Mouse (Mus musculus): ENCODE measurements around the gene Rplp0. TPM values are rescaled to one million over a fixed set of nuclear protein-coding genes. Genes with fewer than 3 reads are reported as not detected.

Gene Rplp0
- polyA plus RNA-seq, 1 experiment = 2,538 TPM

DNA sequence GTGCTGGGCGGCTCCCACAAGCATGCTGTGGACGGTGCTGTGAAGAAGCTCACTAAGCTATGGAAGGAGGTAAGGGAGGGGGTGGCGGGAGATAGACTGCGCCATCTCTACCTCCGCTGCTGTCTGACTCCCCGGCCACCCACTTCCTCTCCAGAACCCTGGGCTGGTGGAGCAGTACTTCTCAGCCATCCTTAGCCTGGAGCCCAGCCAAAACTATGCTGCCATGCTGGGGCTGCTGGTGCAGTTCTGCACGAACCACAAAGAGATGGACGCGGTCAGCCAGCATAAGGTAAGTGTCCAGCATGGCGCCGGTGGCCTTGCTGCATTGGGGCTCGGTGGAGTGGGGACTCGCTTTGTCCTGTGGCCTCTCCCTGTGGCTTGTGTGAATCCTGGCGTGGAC is 19.7 kb downstream of the Rplp0 start:
- no peak overlapping the region for H3K4me3 ChIP-seq (replicated peaks)
- H3K4me1 ChIP-seq = peaks cover 21% of the 10 kb centered on the region
- TF ChIP-seq FLI1 (IDR thresholded peaks at IDR 0.05; ENCODE audit: low read length) = no peak
- TF ChIP-seq GATA1 (IDR thresholded peaks at IDR 0.05; ENCODE audit: borderline replicate concordance, low read length) = no peak
- H3K9me3 ChIP-seq = peaks cover 9% of the 10 kb centered on the region
- H3K36me3 ChIP-seq (replicated peaks; ENCODE audit: low read length) = peaks cover 98% of the 10 kb centered on the region
- H3K27me3 ChIP-seq (replicated peaks) = no peaks in the 10 kb centered on the region

- TF ChIP-seq GATA1 (IDR thresholded peaks at IDR 0.05; ENCODE audit: borderline replicate concordance, low read length) (no peak), FLI1 (IDR thresholded peaks at IDR 0.05; ENCODE audit: low read length) (no peak)
- peaks cover 17% of the 10 kb centered on the region for H3K4me1 ChIP-seq
- peaks cover 98% of the 10 kb centered on the region for H3K36me3 ChIP-seq (replicated peaks; ENCODE audit: low read length)
- H3K27me3 ChIP-seq (replicated peaks) = no peaks in the 10 kb centered on the region
- peaks cover 9% of the 10 kb centered on the region for H3K9me3 ChIP-seq
- no peak overlapping the region for H3K4me3 ChIP-seq (replicated peaks)
Observed at GRCm38 (mm10) chr5:115579363-115579762, 20.1 kb downstream of the Rplp0 start.

DNA sequence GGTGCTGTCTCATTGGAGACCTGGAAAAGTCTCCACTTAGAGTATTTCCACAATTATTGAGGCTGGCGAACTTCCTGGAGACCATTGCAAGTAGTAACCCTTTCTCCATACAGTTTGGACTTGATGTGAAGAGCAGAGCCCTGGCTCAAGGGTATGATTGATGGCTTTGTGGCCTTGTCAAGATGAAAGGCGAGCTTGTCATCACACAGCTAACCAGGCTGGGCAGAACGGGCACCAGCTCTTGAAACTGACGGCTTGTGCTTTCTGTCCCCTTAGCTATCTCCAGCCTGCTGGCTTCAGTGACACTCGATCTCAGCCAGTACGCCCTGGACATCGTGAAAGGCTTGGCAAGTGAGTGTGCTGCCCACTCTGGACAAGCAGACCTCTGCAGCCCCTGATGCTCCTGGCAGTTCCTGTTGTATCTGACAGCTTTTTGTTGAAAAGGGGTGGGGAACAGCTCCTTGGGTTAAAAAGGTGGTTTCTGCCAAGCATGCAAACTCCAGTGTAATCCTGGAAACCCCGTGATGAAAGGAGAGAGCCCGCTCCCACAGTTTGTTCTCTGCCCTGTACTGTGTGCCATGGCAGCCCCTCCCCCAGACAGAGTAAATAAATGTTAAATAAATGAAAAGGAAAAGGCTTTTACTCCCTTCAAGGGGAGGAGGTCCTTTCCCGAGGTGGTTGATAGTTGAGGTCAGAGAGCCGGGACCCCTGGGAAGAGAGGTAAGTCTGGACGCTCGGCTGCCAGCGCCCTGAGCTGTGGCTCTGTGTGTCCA is 21.1 kb downstream of the Rplp0 start:
- TF ChIP-seq GATA1 (IDR thresholded peaks at IDR 0.05; ENCODE audit: borderline replicate concordance, low read length) (no peak), FLI1 (IDR thresholded peaks at IDR 0.05; ENCODE audit: low read length) (no peak)
- H3K9me3 ChIP-seq = peaks cover 9% of the 10 kb centered on the region
- peaks cover 98% of the 10 kb centered on the region for H3K36me3 ChIP-seq (replicated peaks; ENCODE audit: low read length)
- no peaks in the 10 kb centered on the region for H3K27me3 ChIP-seq (replicated peaks)
- no peak overlapping the region for H3K4me3 ChIP-seq (replicated peaks)
- peaks cover 17% of the 10 kb centered on the region for H3K4me1 ChIP-seq

GRCm38 (mm10) chr5:115581662-115582061 is 22.4 kb downstream of the Rplp0 start:
- H3K4me3 ChIP-seq (replicated peaks) = no peak overlapping the region
- H3K36me3 ChIP-seq (replicated peaks; ENCODE audit: low read length) = peaks cover 99% of the 10 kb centered on the region
- TF ChIP-seq FLI1 (IDR thresholded peaks at IDR 0.05; ENCODE audit: low read length) = no peak
- no peak for TF ChIP-seq GATA1 (IDR thresholded peaks at IDR 0.05; ENCODE audit: borderline replicate concordance, low read length)

DNA sequence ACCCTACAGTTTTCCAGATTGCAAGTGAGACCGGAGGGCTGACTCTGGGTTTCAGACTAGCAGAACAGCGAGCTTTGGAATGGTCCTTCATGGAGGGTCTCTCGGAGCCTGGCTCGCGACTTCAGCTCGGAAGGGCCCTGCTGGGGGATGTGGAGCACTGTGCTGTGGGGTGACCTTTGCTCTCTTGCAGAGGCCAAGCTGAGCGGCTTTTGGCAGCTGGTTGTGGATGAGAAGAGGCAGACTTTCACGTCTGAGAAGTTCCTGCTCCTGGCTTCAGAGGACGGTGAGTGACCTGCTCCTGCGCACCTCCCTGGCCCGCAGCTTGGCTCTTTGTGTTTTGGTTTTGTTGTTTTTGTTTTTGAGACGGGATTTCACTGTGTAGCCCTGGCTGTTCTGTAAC is 26.3 kb downstream of the Rplp0 start:
- no peak overlapping the region for H3K4me3 ChIP-seq (replicated peaks)
- peaks cover 97% of the 10 kb centered on the region for H3K36me3 ChIP-seq (replicated peaks; ENCODE audit: low read length)
- no peak for TF ChIP-seq GATA1 (IDR thresholded peaks at IDR 0.05; ENCODE audit: borderline replicate concordance, low read length)
- TF ChIP-seq FLI1 (IDR thresholded peaks at IDR 0.05; ENCODE audit: low read length) = no peak
- H3K27me3 ChIP-seq (replicated peaks) = no peaks in the 10 kb centered on the region
- H3K9me3 ChIP-seq = peaks cover 9% of the 10 kb centered on the region
- H3K4me1 ChIP-seq = peaks cover 13% of the 10 kb centered on the region

More at GRCm38 (mm10) chr5:115581662-115582061, 22.4 kb downstream of the Rplp0 start:
- Histone ChIP-seq H3K4me1 (peaks cover 13% of the 10 kb centered on the region), H3K27me3 (replicated peaks) (no peaks in the 10 kb centered on the region), H3K9me3 (peaks cover 9% of the 10 kb centered on the region)

DNA sequence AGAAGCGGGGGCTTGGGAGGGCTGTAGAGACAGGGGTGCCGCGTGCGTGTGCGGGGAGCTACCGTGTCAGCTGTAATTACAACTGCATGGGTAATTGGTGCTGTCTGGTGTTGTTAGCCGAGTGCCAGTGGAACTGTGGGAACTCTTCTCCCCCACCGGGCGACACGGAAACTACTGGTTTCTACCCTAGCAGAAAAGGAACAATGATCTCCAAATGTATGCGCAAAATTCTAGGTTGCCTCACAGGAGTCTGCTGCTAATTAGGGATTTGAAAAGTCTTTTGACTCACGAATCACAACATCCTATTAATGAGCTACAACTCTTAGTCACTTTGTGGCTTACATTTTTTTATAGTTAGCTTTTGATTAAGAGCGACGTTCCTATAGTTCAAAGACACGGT is 26.9 kb downstream of the Rplp0 start:
- peaks cover 9% of the 10 kb centered on the region for H3K9me3 ChIP-seq
- peaks cover 97% of the 10 kb centered on the region for H3K36me3 ChIP-seq (replicated peaks; ENCODE audit: low read length)
- no peaks in the 10 kb centered on the region for H3K27me3 ChIP-seq (replicated peaks)
- H3K4me3 ChIP-seq (replicated peaks) = no peak overlapping the region
- peaks cover 16% of the 10 kb centered on the region for H3K4me1 ChIP-seq
- TF ChIP-seq GATA1 (IDR thresholded peaks at IDR 0.05; ENCODE audit: borderline replicate concordance, low read length) (no peak), FLI1 (IDR thresholded peaks at IDR 0.05; ENCODE audit: low read length) (no peak)

- Histone ChIP-seq H3K27me3 (replicated peaks) (no peaks in the 10 kb centered on the region), H3K4me1 (peaks cover 20% of the 10 kb centered on the region), H3K4me3 (replicated peaks) (no peak overlapping the region), H3K9me3 (peaks cover 9% of the 10 kb centered on the region), H3K36me3 (replicated peaks; ENCODE audit: low read length) (peaks cover 97% of the 10 kb centered on the region)
- TF ChIP-seq FLI1 (IDR thresholded peaks at IDR 0.05; ENCODE audit: low read length) (no peak), GATA1 (IDR thresholded peaks at IDR 0.05; ENCODE audit: borderline replicate concordance, low read length) (no peak)
Observed at GRCm38 (mm10) chr5:115586780-115587179, 27.5 kb downstream of the Rplp0 start.

- Histone ChIP-seq H3K36me3 (replicated peaks; ENCODE audit: low read length) (peaks cover 97% of the 10 kb centered on the region), H3K27me3 (replicated peaks) (no peaks in the 10 kb centered on the region), H3K9me3 (no peaks in the 10 kb centered on the region), H3K4me3 (replicated peaks) (peak overlapping the region; percentile 23), H3K4me1 (peaks cover 28% of the 10 kb centered on the region)
- TF ChIP-seq FLI1 (IDR thresholded peaks at IDR 0.05; ENCODE audit: low read length) = no peak
- TF ChIP-seq GATA1 (IDR thresholded peaks at IDR 0.05; ENCODE audit: borderline replicate concordance, low read length) = no peak
Observed at GRCm38 (mm10) chr5:115591028-115591427, 31.8 kb downstream of the Rplp0 start.

DNA sequence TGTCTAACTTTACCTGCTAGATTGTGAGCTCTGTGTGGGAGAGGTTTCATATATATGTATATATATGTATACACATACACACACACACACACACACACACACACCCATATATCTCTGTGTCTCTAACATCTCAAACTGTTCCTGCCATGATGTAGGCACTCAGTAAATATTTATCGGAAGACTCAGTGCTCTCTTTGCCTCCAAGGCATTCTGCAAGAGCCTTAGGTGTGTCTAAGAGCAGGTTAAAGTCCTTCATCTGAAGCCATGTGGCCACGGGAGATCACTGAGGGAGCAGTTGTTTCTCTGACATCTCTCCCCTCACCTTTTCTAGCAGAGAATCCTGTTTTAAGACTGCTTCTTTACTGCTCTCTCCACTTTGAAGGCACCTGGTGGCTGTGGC is 32.2 kb downstream of the Rplp0 start:
- Histone ChIP-seq H3K27me3 (replicated peaks) (no peaks in the 10 kb centered on the region), H3K36me3 (replicated peaks; ENCODE audit: low read length) (peaks cover 97% of the 10 kb centered on the region), H3K9me3 (no peaks in the 10 kb centered on the region), H3K4me1 (peaks cover 28% of the 10 kb centered on the region), H3K4me3 (replicated peaks) (no peak overlapping the region)
- TF ChIP-seq FLI1 (IDR thresholded peaks at IDR 0.05; ENCODE audit: low read length) (no peak), GATA1 (IDR thresholded peaks at IDR 0.05; ENCODE audit: borderline replicate concordance, low read length) (no peak)

DNA sequence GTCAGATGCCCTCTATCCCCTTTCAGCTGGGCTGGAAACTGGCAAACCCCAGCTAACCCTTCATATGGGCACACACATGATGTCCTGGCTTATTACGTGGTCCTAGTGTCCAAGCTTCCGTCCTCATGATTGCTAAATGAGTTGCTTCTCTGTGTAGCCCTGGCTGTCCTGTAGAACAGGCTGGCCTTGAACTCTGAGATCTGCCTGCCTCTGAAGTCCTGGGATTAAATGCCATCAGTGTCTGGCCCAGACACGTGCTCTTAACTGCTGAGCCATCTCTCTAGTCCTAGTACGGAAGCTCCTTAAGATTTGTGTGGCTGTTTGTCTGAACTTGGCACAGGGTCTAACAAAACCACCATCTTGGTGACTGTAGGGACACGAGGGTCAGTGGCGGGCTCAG is 44.3 kb downstream of the Rplp0 start:
- H3K9me3 ChIP-seq = no peaks in the 10 kb centered on the region
- no peaks in the 10 kb centered on the region for H3K4me1 ChIP-seq
- H3K4me3 ChIP-seq (replicated peaks) = no peak overlapping the region
- no peaks in the 10 kb centered on the region for H3K27me3 ChIP-seq (replicated peaks)
- TF ChIP-seq GATA1 (IDR thresholded peaks at IDR 0.05; ENCODE audit: borderline replicate concordance, low read length) = no peak
- no peak for TF ChIP-seq FLI1 (IDR thresholded peaks at IDR 0.05; ENCODE audit: low read length)
- peaks cover 90% of the 10 kb centered on the region for H3K36me3 ChIP-seq (replicated peaks; ENCODE audit: low read length)
